Mouse (Mus musculus): ENCODE measurements around the gene Aldh2. TPM values are rescaled to one million over a fixed set of nuclear protein-coding genes. Genes with fewer than 3 reads are reported as not detected.
"Not testable (repeated sequence)": the region's sequence is repeated elsewhere in the genome, so short reads cannot be mapped to it uniquely, and the experiment has no call there.

Aldh2 gene
- polyA plus RNA-seq, 1 experiment = 177 TPM

DNA sequence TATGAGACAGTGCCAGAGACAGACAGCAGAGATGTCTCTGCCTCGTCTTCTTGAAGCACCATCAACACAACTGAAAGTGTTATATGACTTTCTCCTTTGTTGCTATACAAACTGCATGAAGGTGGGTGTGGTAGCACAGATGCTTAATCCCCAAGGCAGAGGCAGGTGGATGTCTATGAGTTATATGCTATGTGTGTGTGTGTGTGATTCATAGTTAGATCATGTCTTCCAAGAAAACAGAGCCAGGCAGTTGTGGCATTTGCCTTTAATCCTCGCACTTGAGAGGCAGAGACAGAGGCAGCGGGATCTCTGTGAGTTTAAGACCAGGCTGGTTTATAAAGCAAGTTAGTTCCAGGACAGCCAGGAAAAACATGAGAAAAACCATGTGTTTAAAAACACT lies 29.6 kb upstream of the Aldh2 start:
- TF ChIP-seq CTCF (IDR thresholded peaks at IDR 0.05; ENCODE audit: control insufficient read depth, insufficient read depth, insufficient replicate concordance, low read depth, low read length) (no peak), POLR2A (IDR thresholded peaks at IDR 0.05; ENCODE audit: control insufficient read depth, low read depth, low read length) (no peak)
- no peak overlapping the region for H3K4me3 ChIP-seq (ENCODE audit: control insufficient read depth, low read depth, low read length)
- H3K4me1 ChIP-seq (ENCODE audit: control insufficient read depth, insufficient read depth, low read length) = peaks cover 2% of the 10 kb centered on the region; the same call in 1 of the 2 replicates
- H3K27me3 ChIP-seq (ENCODE audit: control insufficient read depth, insufficient read depth, low read length) = no peaks in the 10 kb centered on the region
- H3K36me3 ChIP-seq (ENCODE audit: control insufficient read depth, insufficient read depth, low read length) = no peaks in the 10 kb centered on the region
- no peak overlapping the region for H3K27ac ChIP-seq (ENCODE audit: control insufficient read depth, insufficient read depth, low read depth, low read length)

DNA sequence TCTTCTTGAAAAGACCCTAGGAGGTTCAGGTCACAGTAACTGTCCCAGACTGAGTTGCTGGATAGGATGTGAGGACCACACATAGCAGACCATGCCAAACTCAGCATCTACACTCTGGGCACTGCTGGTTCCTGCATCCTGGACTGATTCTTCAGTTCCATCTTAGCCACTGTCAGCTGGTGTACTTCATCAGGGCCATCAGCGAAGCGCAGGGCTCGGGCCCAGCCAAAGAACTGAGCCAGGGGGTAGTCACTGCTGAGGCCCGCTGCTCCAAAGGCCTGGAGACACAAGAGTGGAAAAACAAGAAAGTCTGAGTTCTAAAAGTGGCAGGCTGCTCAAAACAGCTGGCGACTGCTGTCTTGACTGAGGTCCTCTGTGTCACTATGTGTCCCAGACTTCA lies 27.5 kb upstream of the Aldh2 start:
- no peak for TF ChIP-seq POLR2A (IDR thresholded peaks at IDR 0.05; ENCODE audit: control insufficient read depth, low read depth, low read length)
- no peak for TF ChIP-seq CTCF (IDR thresholded peaks at IDR 0.05; ENCODE audit: control insufficient read depth, insufficient read depth, insufficient replicate concordance, low read depth, low read length)
- no peaks in the 10 kb centered on the region for H3K36me3 ChIP-seq (ENCODE audit: control insufficient read depth, insufficient read depth, low read length)
- H3K27ac ChIP-seq (ENCODE audit: control insufficient read depth, insufficient read depth, low read depth, low read length) = no peak overlapping the region
- no peaks in the 10 kb centered on the region for H3K27me3 ChIP-seq (ENCODE audit: control insufficient read depth, insufficient read depth, low read length)
- peak overlapping the region; percentile 64 for H3K4me3 ChIP-seq (ENCODE audit: control insufficient read depth, low read depth, low read length)
- peaks cover 2% of the 10 kb centered on the region; the same call in 1 of the 2 replicates for H3K4me1 ChIP-seq (ENCODE audit: control insufficient read depth, insufficient read depth, low read length)

- Histone ChIP-seq H3K4me1 (ENCODE audit: control insufficient read depth, insufficient read depth, low read length) (peaks cover 2% of the 10 kb centered on the region; the same call in 1 of the 2 replicates), H3K27me3 (ENCODE audit: control insufficient read depth, insufficient read depth, low read length) (no peaks in the 10 kb centered on the region), H3K4me3 (ENCODE audit: control insufficient read depth, low read depth, low read length) (peak within 1 kb of the TSS; percentile 94), H3K36me3 (ENCODE audit: control insufficient read depth, insufficient read depth, low read length) (no peaks in the 10 kb centered on the region), H3K27ac (ENCODE audit: control insufficient read depth, insufficient read depth, low read depth, low read length) (peak within 1 kb of the TSS; percentile 84)
- TF ChIP-seq POLR2A (IDR thresholded peaks at IDR 0.05; ENCODE audit: control insufficient read depth, low read depth, low read length) (peak; percentile 90), CTCF (IDR thresholded peaks at IDR 0.05; ENCODE audit: control insufficient read depth, insufficient read depth, insufficient replicate concordance, low read depth, low read length) (no peak)
Observed at GRCm38 (mm10) chr5:121618592-121619513, 25.2 kb upstream of the Aldh2 start, which contains the start of gene Acad12. Gene Acad12 (minus strand): TSS chr5:121618938.

DNA sequence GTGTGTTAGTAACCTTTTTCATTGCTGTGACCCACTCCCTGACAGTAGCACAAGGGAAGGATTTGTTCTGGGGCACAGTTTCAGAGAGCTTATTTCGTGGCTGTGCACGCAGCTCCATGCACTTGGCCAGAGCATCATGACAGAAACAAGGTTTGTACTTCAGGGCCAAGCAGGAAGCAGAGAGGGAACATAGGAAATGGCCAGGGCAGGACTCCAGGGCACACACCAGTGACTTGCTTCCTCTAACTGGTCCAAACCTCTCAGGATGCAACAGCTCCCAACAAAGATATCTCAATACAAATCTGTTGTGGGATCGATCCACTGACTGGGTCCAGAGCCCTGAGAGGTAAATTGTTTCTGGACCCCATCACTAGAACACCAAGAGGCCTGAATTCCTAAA lies 21.3 kb upstream of the Aldh2 start:
- H3K4me3 ChIP-seq (ENCODE audit: control insufficient read depth, low read depth, low read length); H3K27ac ChIP-seq (ENCODE audit: control insufficient read depth, insufficient read depth, low read depth, low read length); H3K4me1 ChIP-seq (ENCODE audit: control insufficient read depth, insufficient read depth, low read length); H3K27me3 ChIP-seq (ENCODE audit: control insufficient read depth, insufficient read depth, low read length); H3K36me3 ChIP-seq (ENCODE audit: control insufficient read depth, insufficient read depth, low read length): not testable (repeated sequence)

DNA sequence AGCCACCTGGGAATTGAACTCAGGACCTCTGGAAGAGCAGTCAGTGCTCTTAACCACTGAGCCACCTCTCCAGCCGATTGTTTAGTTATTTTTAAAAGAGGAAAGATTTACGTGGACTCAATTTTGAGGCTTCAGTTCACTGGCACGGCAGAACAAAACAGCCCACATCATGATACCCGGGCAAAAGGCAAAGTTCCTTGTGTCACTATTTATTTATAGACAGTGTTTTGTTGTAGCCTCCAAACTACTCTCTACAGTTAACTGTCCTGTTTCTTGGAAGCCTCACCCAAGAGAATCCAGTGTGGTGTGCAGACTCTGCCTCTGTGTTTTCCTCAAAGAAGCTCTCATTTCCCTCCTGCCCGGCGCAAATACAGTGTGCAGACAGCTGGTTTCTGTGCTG lies 18.4 kb upstream of the Aldh2 start:
- H3K4me3 ChIP-seq (ENCODE audit: control insufficient read depth, low read depth, low read length) = no peak overlapping the region
- no peaks in the 10 kb centered on the region for H3K27me3 ChIP-seq (ENCODE audit: control insufficient read depth, insufficient read depth, low read length)
- H3K27ac ChIP-seq (ENCODE audit: control insufficient read depth, insufficient read depth, low read depth, low read length) = 0 out of 2 replicates have a peak overlapping the region, but pooled peaks have one; percentile 6
- H3K36me3 ChIP-seq (ENCODE audit: control insufficient read depth, insufficient read depth, low read length) = no peaks in the 10 kb centered on the region
- H3K4me1 ChIP-seq (ENCODE audit: control insufficient read depth, insufficient read depth, low read length) = no peaks in the 10 kb centered on the region
- TF ChIP-seq POLR2A (IDR thresholded peaks at IDR 0.05; ENCODE audit: control insufficient read depth, low read depth, low read length) (no peak), CTCF (IDR thresholded peaks at IDR 0.05; ENCODE audit: control insufficient read depth, insufficient read depth, insufficient replicate concordance, low read depth, low read length) (no peak)

DNA sequence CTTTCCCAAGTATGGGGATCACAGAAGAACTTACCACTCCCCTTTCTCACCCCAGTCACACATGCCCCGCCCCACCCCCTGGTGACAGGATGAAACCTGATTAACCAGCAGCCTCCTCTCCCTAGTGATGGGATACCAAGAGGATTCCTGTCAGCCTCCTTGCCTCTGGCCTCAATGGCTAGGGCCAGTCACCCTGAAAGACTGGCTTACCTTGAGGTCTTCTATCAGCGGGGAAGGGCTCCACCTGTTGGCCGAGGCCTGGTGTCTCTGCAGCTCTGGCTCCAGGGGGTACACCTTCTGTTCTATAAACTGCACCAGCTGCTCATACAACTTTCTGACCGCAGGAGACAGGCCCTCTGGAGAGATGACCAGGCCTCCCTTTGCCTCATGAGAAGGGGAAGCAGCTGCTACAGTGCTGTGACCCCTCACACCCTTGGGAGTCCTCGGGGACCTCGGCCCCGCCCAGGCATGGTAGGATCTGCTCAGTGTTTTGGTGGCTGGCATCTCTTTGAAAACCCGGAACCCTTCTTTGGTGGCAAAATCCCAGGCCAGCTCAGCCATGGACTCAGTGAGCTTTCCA lies 16.0 kb upstream of the Aldh2 start:
- not testable (repeated sequence) for H3K27ac ChIP-seq (ENCODE audit: control insufficient read depth, insufficient read depth, low read depth, low read length); H3K36me3 ChIP-seq (ENCODE audit: control insufficient read depth, insufficient read depth, low read length); H3K4me1 ChIP-seq (ENCODE audit: control insufficient read depth, insufficient read depth, low read length); H3K4me3 ChIP-seq (ENCODE audit: control insufficient read depth, low read depth, low read length); H3K27me3 ChIP-seq (ENCODE audit: control insufficient read depth, insufficient read depth, low read length)

- no peaks in the 10 kb centered on the region for H3K36me3 ChIP-seq (ENCODE audit: control insufficient read depth, insufficient read depth, low read length)
- no peak overlapping the region for H3K4me3 ChIP-seq (ENCODE audit: control insufficient read depth, low read depth, low read length)
- no peak overlapping the region for H3K27ac ChIP-seq (ENCODE audit: control insufficient read depth, insufficient read depth, low read depth, low read length)
- TF ChIP-seq CTCF (IDR thresholded peaks at IDR 0.05; ENCODE audit: control insufficient read depth, insufficient read depth, insufficient replicate concordance, low read depth, low read length) (peak; percentile 84), POLR2A (IDR thresholded peaks at IDR 0.05; ENCODE audit: control insufficient read depth, low read depth, low read length) (no peak)
- no peaks in the 10 kb centered on the region for H3K27me3 ChIP-seq (ENCODE audit: control insufficient read depth, insufficient read depth, low read length)
- H3K4me1 ChIP-seq (ENCODE audit: control insufficient read depth, insufficient read depth, low read length) = no peaks in the 10 kb centered on the region
Observed at GRCm38 (mm10) chr5:121606151-121606550, 12.5 kb upstream of the Aldh2 start.

DNA sequence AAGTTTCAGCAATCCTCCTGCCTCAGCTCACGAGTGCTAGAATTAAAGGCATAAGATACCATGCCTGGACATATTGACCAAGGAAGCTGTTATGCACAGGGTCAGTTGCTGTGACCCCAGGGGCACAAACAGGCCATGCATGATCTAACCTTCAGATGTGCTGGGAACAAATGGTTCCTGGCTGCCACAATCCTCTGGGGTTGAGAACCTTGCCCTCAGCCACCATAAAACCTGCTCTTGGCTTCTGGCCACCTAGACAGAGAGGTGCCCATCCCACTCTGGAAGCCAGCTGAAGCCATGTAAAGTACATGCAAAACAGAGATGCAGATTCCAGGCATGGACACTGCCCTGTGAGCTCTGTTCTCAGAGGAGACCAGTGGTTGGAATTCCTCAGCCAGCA lies 10.2 kb upstream of the Aldh2 start:
- H3K36me3 ChIP-seq (ENCODE audit: control insufficient read depth, insufficient read depth, low read length); H3K4me3 ChIP-seq (ENCODE audit: control insufficient read depth, low read depth, low read length); H3K27ac ChIP-seq (ENCODE audit: control insufficient read depth, insufficient read depth, low read depth, low read length); H3K27me3 ChIP-seq (ENCODE audit: control insufficient read depth, insufficient read depth, low read length); H3K4me1 ChIP-seq (ENCODE audit: control insufficient read depth, insufficient read depth, low read length): not testable (repeated sequence)
